Mouse (Mus musculus) megakaryocyte, embryonic 14.5 days (primary cell): ENCODE results near the gene Syngr3.

Source experiments
- FLI1 ChIP-seq: IDR thresholded peaks from 2 replicates; pipeline ENCODE4 v1.6.1; 2012; ENCODE audit warnings: low read length, inconsistent platforms, mixed read lengths
- GATA1 ChIP-seq: IDR thresholded peaks from 3 replicates; pipeline ENCODE4 v1.6.1; 2012; ENCODE audit warnings: mixed read lengths, low read length, inconsistent platforms, borderline replicate concordance

DNA sequence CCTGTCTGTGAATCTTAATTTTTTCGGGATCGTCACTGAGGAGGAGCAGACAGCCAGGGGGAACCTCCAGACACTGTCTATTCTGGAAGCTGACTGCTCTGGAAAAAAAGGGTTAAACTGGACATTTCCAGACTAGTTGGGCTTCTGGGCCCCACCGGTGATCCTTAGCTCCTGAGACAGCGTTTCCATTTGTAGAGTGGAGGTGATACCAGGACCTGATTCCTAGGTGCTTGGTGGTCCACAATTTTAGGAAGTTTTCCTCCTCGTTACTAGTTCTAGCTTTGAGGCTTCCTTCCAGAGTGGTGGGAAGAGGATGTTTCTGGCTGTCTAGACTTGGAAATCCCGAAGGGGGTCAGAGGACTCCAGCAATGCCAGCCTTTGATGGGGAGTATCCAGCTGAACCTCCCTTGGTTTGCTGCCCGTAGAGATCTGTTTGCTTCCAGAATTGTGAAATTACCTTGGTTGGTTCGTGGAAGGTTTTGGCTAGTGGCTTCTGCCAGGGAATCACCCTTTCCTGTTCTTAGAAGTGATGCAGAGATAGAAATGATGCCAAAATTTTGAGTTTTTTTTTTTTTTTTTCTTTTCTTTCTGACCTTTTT lies 19.4 kb downstream of the Syngr3 start:
- TF ChIP-seq GATA1 (no peak), FLI1 (no peak)
